In the genomic region with DNA sequence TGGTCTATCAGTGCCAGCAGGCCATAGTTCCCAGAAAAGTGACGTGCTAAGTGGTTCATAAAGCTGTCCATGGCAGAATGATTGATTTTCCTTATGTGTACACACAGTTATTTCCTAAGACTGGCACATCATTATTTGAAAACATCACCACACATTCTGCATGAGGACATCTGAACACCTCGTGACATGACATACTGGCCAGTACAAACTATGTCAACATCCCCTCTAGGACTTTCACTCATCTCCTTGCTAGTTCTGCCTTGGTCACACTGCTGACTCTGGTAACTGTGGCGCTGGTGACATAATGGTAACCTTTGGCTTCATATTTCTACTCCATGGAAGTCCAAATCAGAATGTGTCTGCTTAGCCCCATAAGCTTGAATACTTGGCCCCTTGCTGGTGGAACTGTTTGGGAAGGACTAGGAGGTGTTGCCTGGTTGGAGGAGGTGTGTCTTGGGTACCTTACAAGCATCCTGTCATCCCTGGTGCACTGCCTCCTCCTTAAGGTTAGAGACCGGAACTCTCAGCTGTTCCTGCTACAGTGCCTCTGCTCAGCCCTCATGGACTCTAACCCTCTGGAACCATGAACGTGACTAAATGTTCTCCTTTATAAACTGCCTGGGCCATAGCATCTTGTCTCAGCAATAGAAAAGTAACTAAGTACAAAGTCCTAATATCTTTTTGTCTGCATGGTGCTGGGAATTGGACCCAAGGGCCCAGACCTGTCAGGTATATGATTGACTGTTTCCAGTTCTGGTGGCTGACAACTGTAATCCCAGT, we compare ENCODE assay signal across 16 mouse cellular contexts.
"Had no signal": no experiment of that assay in that cellular context is flagged by ENCODE, and none has a peak within 500 bp of the region (broad histone marks: within the 10 kb centered on the region; RNA-seq: fewer than 3 reads in every experiment).

No protein-coding gene starts in this region.

- ATAC-seq: hindbrain, embryonic 16.5 days; inflammation-experienced regulatory T-cells, adult 6 months; midbrain, embryonic 15.5 days had no signal

- H3K9me3 ChIP-seq: limb, embryonic 10.5 days; liver, embryonic 15.5 days; midbrain, embryonic 15.5 days; neural tube, embryonic 12.5 days; stomach, embryonic 15.5 days had no signal

- H3K4me2 ChIP-seq: liver, embryonic 15.5 days; midbrain, embryonic 11.5 days; midbrain, embryonic 15.5 days; neural tube, embryonic 12.5 days; stomach, embryonic 15.5 days had no signal

- H3K4me3 ChIP-seq: left cerebral cortex, adult 2 months; limb, embryonic 10.5 days; liver, embryonic 15.5 days; megakaryocyte, embryonic 14.5 days; midbrain, embryonic 15.5 days; neural tube, embryonic 12.5 days; stomach, embryonic 15.5 days had no signal

- H3K36me3 ChIP-seq: liver, embryonic 15.5 days; midbrain, embryonic 15.5 days; neural tube, embryonic 12.5 days; stomach, embryonic 15.5 days had no signal

- H3K27me3 ChIP-seq: liver, embryonic 15.5 days; megakaryocyte, embryonic 14.5 days; midbrain, embryonic 15.5 days; neural tube, embryonic 12.5 days; stomach, embryonic 15.5 days had no signal

- H3K27ac ChIP-seq: left cerebral cortex, adult 2 months; limb, embryonic 10.5 days; liver, embryonic 15.5 days; macrophage; midbrain, embryonic 15.5 days; neural tube, embryonic 12.5 days; stomach, embryonic 15.5 days had no signal

- H3K4me1 ChIP-seq: liver, embryonic 15.5 days; midbrain, embryonic 15.5 days had no signal

- H3K9ac ChIP-seq: liver, embryonic 15.5 days; midbrain, embryonic 15.5 days; neural tube, embryonic 12.5 days; stomach, embryonic 15.5 days had no signal

- DNase-seq: kidney, postnatal 10 days; retina, postnatal 1 day; right cerebral cortex, postnatal 4 days; thymus, adult 2 months; thymus, postnatal 25 days had no signal
